Mouse (Mus musculus): ENCODE data around the gene Ptgir. TPM values are rescaled to one million over a fixed set of nuclear protein-coding genes. Genes with fewer than 3 reads are reported as not detected.
A peak's percentile ranks its signal among the peaks of the same experiment; 100 is the strongest.

Gene Ptgir
- polyA plus RNA-seq, 1 experiment from 2014 or later = 2.5 TPM

DNA sequence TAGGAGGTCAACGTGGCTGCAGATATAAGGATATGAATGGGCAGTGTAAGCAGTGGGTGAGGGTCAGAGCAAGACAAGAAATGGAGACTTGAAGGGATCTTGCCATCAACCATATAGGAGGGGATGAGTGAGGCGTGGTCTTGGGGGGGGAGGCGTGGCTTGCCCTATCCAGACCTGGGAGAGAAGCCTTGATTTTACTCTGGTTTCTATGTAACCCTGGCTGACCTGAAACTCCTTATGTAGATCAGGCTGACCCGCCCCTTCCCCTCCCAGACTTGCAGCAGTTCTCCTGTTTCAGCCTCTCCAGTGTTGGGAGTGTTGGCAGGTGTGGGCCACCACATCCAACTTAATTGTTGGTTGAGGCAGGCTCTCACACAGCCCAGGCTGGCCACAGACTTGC lies 22.0 kb upstream of the Ptgir start:
- Histone ChIP-seq H3K27me3 (replicated peaks; ENCODE audit: control insufficient read depth, insufficient read depth, low read length) (peaks cover 15% of the 10 kb centered on the region), H3K4me3 (ENCODE audit: low read length) (no peak overlapping the region), H3K4me2 (ENCODE audit: low read depth, low read length) (no peak overlapping the region), H3K36me3 (ENCODE audit: control insufficient read depth, insufficient read depth, low read length) (peaks cover 32% of the 10 kb centered on the region), H3K4me1 (ENCODE audit: control insufficient read depth, insufficient read depth, low read length) (peaks cover 11% of the 10 kb centered on the region; the same call in 1 of the 2 replicates), H3K27ac (ENCODE audit: low read length) (no peak overlapping the region), H3K9ac (ENCODE audit: low read depth, low read length) (no peak overlapping the region), H3K9me3 (ENCODE audit: control insufficient read depth, low read length) (peaks cover 15% of the 10 kb centered on the region)
- no peak for ATAC-seq
- 78% methylated on average over 4 of the region's 4 CpGs for WGBS

DNA sequence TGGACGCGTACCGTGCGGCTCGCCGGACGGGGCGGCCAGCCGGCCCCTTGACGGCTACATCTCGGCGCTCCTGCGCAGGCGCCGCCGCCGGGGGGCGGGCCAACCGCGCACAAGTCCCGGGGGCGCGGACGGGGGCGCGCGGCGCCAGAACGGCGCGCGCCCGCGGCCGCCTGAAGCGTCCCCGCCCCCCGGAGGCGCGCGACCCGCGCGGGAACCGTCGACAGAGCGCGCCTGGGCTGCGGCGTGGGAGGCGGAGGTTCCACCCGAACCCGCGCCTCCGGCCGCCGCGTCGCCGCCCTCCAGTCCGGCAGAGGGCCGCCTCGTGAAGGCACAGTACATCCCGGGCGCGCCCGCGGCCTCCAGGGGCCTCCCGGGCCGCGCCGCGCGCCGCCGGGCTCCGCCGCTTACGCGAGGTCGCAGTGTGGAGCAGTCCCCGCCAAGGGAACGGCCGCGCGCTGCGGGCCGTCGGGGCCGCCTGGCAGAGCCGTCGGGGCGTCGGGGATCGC lies 21.0 kb upstream of the Ptgir start:
- Histone ChIP-seq H3K4me1 (ENCODE audit: control insufficient read depth, insufficient read depth, low read length) (peaks cover 9% of the 10 kb centered on the region; the same call in 1 of the 2 replicates), H3K9me3 (ENCODE audit: control insufficient read depth, low read length) (peaks cover 15% of the 10 kb centered on the region), H3K27ac (ENCODE audit: low read length) (no peak overlapping the region), H3K27me3 (replicated peaks; ENCODE audit: control insufficient read depth, insufficient read depth, low read length) (peaks cover 15% of the 10 kb centered on the region), H3K4me2 (ENCODE audit: low read depth, low read length) (peak overlapping the region; percentile 44), H3K9ac (ENCODE audit: low read depth, low read length) (0 out of 2 replicates have a peak overlapping the region, but pooled peaks have one; percentile 40), H3K36me3 (ENCODE audit: control insufficient read depth, insufficient read depth, low read length) (peaks cover 32% of the 10 kb centered on the region), H3K4me3 (ENCODE audit: low read length) (peak overlapping the region; percentile 42)
- 22% methylated on average over 84 of the region's 95 CpGs for WGBS
- ATAC-seq = 0 out of 2 replicates have a peak, but pooled peaks have one; percentile 41

DNA sequence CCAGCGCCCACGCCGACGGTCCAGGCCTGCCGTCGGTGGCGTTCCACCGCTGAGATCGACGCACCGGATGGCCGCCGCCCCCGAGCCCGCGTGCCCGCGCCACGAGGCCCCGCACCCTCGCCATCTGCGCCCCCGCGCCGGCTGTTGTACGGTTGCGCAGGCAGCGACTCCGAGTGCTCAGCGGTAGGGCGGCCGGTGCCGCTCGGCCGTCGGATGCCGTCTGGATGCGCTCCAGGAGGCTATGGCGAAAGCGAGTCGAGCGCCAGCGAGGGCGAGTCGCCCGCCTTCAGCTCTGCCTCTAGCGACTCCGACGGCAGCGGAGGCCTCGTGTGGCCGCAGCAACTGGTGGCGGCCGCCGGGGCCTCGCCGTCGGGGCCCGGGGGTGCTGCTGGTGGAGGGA lies 20.4 kb upstream of the Ptgir start:
- peaks cover 32% of the 10 kb centered on the region for H3K36me3 ChIP-seq (ENCODE audit: control insufficient read depth, insufficient read depth, low read length)
- peaks cover 19% of the 10 kb centered on the region for H3K27me3 ChIP-seq (replicated peaks; ENCODE audit: control insufficient read depth, insufficient read depth, low read length)
- peak overlapping the region; percentile 44; the same call in 1 of the 2 replicates for H3K4me2 ChIP-seq (ENCODE audit: low read depth, low read length)
- H3K9me3 ChIP-seq (ENCODE audit: control insufficient read depth, low read length) = peaks cover 15% of the 10 kb centered on the region
- no peak overlapping the region for H3K27ac ChIP-seq (ENCODE audit: low read length)
- ATAC-seq = no peak
- peak overlapping the region; percentile 42 for H3K4me3 ChIP-seq (ENCODE audit: low read length)
- H3K4me1 ChIP-seq (ENCODE audit: control insufficient read depth, insufficient read depth, low read length) = peaks cover 8% of the 10 kb centered on the region; the same call in 1 of the 2 replicates
- WGBS = 50% methylated on average over 59 of the region's 59 CpGs
- 0 out of 2 replicates have a peak overlapping the region, but pooled peaks have one; percentile 40 for H3K9ac ChIP-seq (ENCODE audit: low read depth, low read length)

DNA sequence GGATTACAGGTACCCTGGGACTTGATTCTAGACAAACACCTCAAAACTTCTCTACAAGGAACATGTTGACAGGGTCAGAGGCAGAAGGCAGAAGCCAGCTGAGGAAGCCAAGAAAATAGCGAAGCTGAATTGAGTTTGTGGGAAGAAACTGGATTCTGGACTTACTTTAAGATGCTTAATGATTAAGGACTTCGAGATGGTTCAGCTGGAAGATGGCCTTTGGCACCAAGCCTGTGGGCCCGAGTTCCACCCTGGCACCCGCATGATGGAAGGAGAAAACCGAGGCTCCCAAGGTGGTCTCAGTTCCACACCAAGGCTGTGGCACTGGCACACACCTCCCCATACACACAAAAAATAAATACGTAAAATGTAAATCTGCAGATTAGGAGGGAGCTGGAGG lies 15.8 kb upstream of the Ptgir start:
- H3K9me3 ChIP-seq (ENCODE audit: control insufficient read depth, low read length) = peaks cover 9% of the 10 kb centered on the region
- 28% methylated on average over 6 of the region's 6 CpGs for WGBS
- peak overlapping the region; percentile 70 for H3K4me2 ChIP-seq (ENCODE audit: low read depth, low read length)
- peak overlapping the region; percentile 32 for H3K4me3 ChIP-seq (ENCODE audit: low read length)
- no peak for ATAC-seq
- H3K36me3 ChIP-seq (ENCODE audit: control insufficient read depth, insufficient read depth, low read length) = peaks cover 10% of the 10 kb centered on the region
- peaks cover 32% of the 10 kb centered on the region for H3K27me3 ChIP-seq (replicated peaks; ENCODE audit: control insufficient read depth, insufficient read depth, low read length)
- no peak overlapping the region for H3K9ac ChIP-seq (ENCODE audit: low read depth, low read length)
- H3K4me1 ChIP-seq (ENCODE audit: control insufficient read depth, insufficient read depth, low read length) = peaks cover 32% of the 10 kb centered on the region
- peak overlapping the region; percentile 94 for H3K27ac ChIP-seq (ENCODE audit: low read length)

DNA sequence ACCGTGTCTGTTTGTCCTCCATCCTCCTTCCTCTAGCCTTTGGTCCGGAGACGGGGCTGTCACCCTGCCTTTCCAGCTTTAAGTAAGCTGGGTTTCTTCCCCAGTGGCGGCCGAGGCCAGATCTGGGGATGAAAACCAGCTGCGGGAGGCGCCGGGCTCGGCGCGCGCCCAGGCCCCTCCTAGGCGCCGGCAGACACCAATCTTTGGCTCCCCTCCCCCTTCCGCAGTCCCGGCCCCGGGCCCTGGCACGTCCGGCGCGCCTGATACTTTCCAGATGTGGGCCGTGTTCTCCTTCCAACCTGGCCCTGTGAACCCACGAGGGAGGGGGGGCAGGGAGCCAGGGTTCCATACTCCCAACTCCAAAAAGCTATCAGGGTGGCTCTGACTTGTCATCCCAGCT lies 15.3 kb upstream of the Ptgir start:
- Histone ChIP-seq H3K9me3 (ENCODE audit: control insufficient read depth, low read length) (peaks cover 5% of the 10 kb centered on the region), H3K4me2 (ENCODE audit: low read depth, low read length) (peak overlapping the region; percentile 70), H3K27me3 (replicated peaks; ENCODE audit: control insufficient read depth, insufficient read depth, low read length) (peaks cover 28% of the 10 kb centered on the region), H3K4me3 (ENCODE audit: low read length) (peak overlapping the region; percentile 32), H3K9ac (ENCODE audit: low read depth, low read length) (no peak overlapping the region; the same call in 1 of the 2 replicates), H3K4me1 (ENCODE audit: control insufficient read depth, insufficient read depth, low read length) (peaks cover 33% of the 10 kb centered on the region), H3K27ac (ENCODE audit: low read length) (peak overlapping the region; percentile 94), H3K36me3 (ENCODE audit: control insufficient read depth, insufficient read depth, low read length) (peaks cover 6% of the 10 kb centered on the region)
- 2% methylated on average over 23 of the region's 23 CpGs for WGBS
- ATAC-seq = peak; percentile 69

DNA sequence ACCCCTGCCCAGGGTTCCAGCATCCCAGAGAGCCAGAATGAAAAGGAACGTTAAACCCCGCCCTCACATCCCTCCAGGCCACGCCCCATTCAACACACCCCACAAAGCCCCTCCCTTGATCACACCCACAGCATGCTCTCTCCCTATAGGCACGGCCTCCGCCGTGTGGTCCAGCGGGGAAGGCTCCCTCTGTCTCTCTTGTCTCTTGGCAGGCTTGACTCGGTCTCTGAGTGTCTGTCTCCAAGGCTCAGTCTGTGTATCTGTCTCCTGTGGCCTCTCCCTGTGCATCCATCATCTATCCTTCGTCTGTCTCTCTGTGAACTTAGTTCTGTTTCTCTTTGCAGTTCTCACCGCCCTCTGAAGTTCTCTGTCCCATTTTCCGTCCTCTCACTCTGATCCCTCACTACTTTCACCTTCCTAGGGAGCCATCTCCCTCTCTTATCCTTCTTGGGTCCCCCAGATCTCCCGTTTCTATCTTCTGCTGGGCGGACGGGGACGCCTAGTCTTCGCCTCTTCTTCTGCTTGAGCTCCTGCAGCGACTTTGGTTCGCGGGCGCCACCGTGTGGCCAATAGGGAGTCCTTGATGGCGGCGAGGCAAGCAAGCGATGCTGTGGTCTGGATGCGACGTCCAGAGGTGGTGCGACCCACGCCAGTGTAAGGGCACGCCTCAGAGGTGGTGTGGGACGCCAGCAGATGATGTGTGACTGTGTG lies 14.5 kb upstream of the Ptgir start, which contains the start of gene Gng8:
Gene Gng8 (plus strand): TSS at position 146 of the 711 bp plus-strand sequence.
- under 1% methylated on average over 30 of the region's 30 CpGs for WGBS
- Histone ChIP-seq H3K36me3 (ENCODE audit: control insufficient read depth, insufficient read depth, low read length) (no peaks in the 10 kb centered on the region), H3K27me3 (replicated peaks; ENCODE audit: control insufficient read depth, insufficient read depth, low read length) (peaks cover 23% of the 10 kb centered on the region), H3K9me3 (ENCODE audit: control insufficient read depth, low read length) (no peaks in the 10 kb centered on the region), H3K4me3 (ENCODE audit: low read length) (peak within 1 kb of the TSS; percentile 32), H3K9ac (ENCODE audit: low read depth, low read length) (peak within 1 kb of the TSS; percentile 36), H3K27ac (ENCODE audit: low read length) (peak within 1 kb of the TSS; percentile 94), H3K4me1 (ENCODE audit: control insufficient read depth, insufficient read depth, low read length) (peaks cover 33% of the 10 kb centered on the region), H3K4me2 (ENCODE audit: low read depth, low read length) (peak within 1 kb of the TSS; percentile 70)
- ATAC-seq = peak; percentile 85

DNA sequence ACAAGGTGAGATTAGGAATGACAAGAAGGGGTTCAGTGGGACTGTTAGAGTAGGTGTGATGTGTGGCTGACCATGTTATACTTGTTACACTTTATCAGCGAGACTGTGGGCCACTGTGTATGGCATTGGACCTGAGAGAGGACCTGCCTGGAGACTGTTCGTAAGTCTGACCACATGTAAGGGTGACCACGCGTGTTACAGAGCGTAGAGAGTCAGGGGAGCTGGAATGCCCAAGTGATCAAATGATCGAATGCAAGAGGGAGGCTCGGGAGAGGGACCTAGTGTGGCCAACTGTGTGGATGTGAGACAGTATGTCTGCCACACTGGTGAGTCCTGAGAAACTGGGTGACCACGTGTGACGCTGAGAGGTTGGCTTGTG lies 13.9 kb upstream of the Ptgir start:
- H3K27me3 ChIP-seq (replicated peaks; ENCODE audit: control insufficient read depth, insufficient read depth, low read length) = peaks cover 23% of the 10 kb centered on the region
- peak overlapping the region; percentile 14; the same call in 1 of the 2 replicates for H3K9ac ChIP-seq (ENCODE audit: low read depth, low read length)
- ATAC-seq = no peak
- peak overlapping the region; percentile 32 for H3K4me3 ChIP-seq (ENCODE audit: low read length)
- no peaks in the 10 kb centered on the region for H3K9me3 ChIP-seq (ENCODE audit: control insufficient read depth, low read length)
- peaks cover 33% of the 10 kb centered on the region for H3K4me1 ChIP-seq (ENCODE audit: control insufficient read depth, insufficient read depth, low read length)
- no peaks in the 10 kb centered on the region for H3K36me3 ChIP-seq (ENCODE audit: control insufficient read depth, insufficient read depth, low read length)
- peak overlapping the region; percentile 70 for H3K4me2 ChIP-seq (ENCODE audit: low read depth, low read length)
- H3K27ac ChIP-seq (ENCODE audit: low read length) = no peak overlapping the region
- 36% methylated on average over 9 of the region's 9 CpGs for WGBS

DNA sequence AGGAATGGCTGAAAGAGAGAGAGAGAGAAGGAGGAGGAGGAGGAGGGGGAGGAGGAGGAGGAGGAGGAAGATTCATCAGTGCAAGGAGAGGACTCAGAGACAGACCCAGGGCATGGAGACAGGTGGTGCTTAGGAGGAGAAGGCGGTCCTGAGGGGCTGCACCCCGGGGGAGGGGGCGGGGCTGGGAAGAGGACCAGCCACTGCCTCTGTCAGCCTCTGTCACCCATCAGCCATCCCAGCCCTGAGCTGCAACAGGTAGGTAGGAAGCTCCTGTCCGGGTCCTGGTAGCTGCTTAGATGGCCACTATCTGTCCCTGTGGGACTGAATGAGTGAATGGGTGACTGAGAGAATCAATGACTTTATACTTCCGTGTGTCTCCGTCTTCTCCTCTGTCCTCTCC lies 12.7 kb upstream of the Ptgir start:
- Histone ChIP-seq H3K36me3 (ENCODE audit: control insufficient read depth, insufficient read depth, low read length) (no peaks in the 10 kb centered on the region), H3K27me3 (replicated peaks; ENCODE audit: control insufficient read depth, insufficient read depth, low read length) (peaks cover 23% of the 10 kb centered on the region), H3K4me2 (ENCODE audit: low read depth, low read length) (0 out of 2 replicates have a peak overlapping the region, but pooled peaks have one; percentile 22), H3K9ac (ENCODE audit: low read depth, low read length) (no peak overlapping the region), H3K4me1 (ENCODE audit: control insufficient read depth, insufficient read depth, low read length) (peaks cover 33% of the 10 kb centered on the region), H3K27ac (ENCODE audit: low read length) (no peak overlapping the region), H3K4me3 (ENCODE audit: low read length) (no peak overlapping the region), H3K9me3 (ENCODE audit: control insufficient read depth, low read length) (no peaks in the 10 kb centered on the region)
- 11% methylated on average over 6 of the region's 6 CpGs for WGBS
- ATAC-seq = no peak

DNA sequence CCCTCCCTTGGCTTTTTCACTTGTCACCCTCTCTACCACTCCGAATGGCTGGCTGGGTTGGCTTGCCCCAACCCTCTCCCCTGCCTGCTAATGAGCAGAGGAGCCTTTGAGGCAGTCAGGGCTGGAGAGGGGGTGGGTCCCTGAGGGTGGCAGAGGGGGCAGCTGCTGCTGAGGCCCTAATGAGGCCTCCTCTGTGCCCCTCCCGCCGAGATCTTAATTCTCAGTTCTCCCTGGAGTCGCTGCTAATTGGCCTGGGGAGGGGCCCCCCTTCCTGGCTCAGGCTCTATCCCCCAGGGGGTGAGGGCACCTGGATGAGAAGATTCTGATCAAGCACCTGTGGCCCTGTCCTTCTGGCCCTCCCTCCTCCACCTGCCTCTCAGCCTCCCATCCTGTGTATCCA lies 12.0 kb upstream of the Ptgir start:
- WGBS = 21% methylated on average over 4 of the region's 4 CpGs
- Histone ChIP-seq H3K9ac (ENCODE audit: low read depth, low read length) (peak overlapping the region; percentile 19; the same call in 1 of the 2 replicates), H3K4me1 (ENCODE audit: control insufficient read depth, insufficient read depth, low read length) (peaks cover 33% of the 10 kb centered on the region), H3K4me3 (ENCODE audit: low read length) (no peak overlapping the region), H3K4me2 (ENCODE audit: low read depth, low read length) (peak overlapping the region; percentile 58; the same call in 1 of the 2 replicates), H3K9me3 (ENCODE audit: control insufficient read depth, low read length) (no peaks in the 10 kb centered on the region), H3K36me3 (ENCODE audit: control insufficient read depth, insufficient read depth, low read length) (no peaks in the 10 kb centered on the region), H3K27me3 (replicated peaks; ENCODE audit: control insufficient read depth, insufficient read depth, low read length) (peaks cover 23% of the 10 kb centered on the region), H3K27ac (ENCODE audit: low read length) (no peak overlapping the region)
- no peak for ATAC-seq

Measured in intestine, embryonic 16.5 days (tissue).